Mouse (Mus musculus): ENCODE data around the gene Bcl11a. TPM values are rescaled to one million over a fixed set of nuclear protein-coding genes. Genes with fewer than 3 reads are reported as not detected.

The Bcl11a gene
- total RNA-seq, 2 experiments from 2014 or later = not detected

- intact Hi-C loops (cut with DNase I) = no loop called here
Measured at GRCm38 (mm10) chr11:24144159-24144946, 66.5 kb downstream of the Bcl11a start.

GRCm38 (mm10) chr11:24146034-24146433 is 68.2 kb downstream of the Bcl11a start:
- no peak for DNase-seq
- intact Hi-C loops (cut with DNase I) = no loop called here
- Histone ChIP-seq H3K4me3 (no peak overlapping the region), H3K27ac (no peak overlapping the region)
- no peak for TF ChIP-seq CTCF (IDR thresholded peaks at IDR 0.05)

More at GRCm38 (mm10) chr11:24144159-24144946, 66.5 kb downstream of the Bcl11a start:
- no peak for TF ChIP-seq CTCF (IDR thresholded peaks at IDR 0.05)
- H3K4me3 ChIP-seq = no peak overlapping the region
- no peak overlapping the region for H3K27ac ChIP-seq
- DNase-seq = no peak

- no peak for TF ChIP-seq CTCF (IDR thresholded peaks at IDR 0.05)
- Histone ChIP-seq H3K4me3 (no peak overlapping the region), H3K27ac (no peak overlapping the region)
- DNase-seq = no peak
- intact Hi-C loops (cut with DNase I) = no loop called here
Measured at GRCm38 (mm10) chr11:24146437-24146836, 68.6 kb downstream of the Bcl11a start.

- no peak for DNase-seq
- no peak for TF ChIP-seq CTCF (IDR thresholded peaks at IDR 0.05)
- Histone ChIP-seq H3K4me3 (no peak overlapping the region), H3K27ac (no peak overlapping the region)
- intact Hi-C loops (cut with DNase I) = no loop called here
Measured at GRCm38 (mm10) chr11:24147698-24148097, 69.8 kb downstream of the Bcl11a start.

- no peak for DNase-seq
- TF ChIP-seq CTCF (IDR thresholded peaks at IDR 0.05) = no peak
- Histone ChIP-seq H3K4me3 (no peak overlapping the region), H3K27ac (no peak overlapping the region)
- intact Hi-C loops (cut with DNase I) = no loop called here
Measured at GRCm38 (mm10) chr11:24148545-24148944, 70.7 kb downstream of the Bcl11a start.

- no peak overlapping the region for H3K4me3 ChIP-seq
- H3K27ac ChIP-seq = no peak overlapping the region
- no peak for TF ChIP-seq CTCF (IDR thresholded peaks at IDR 0.05)
- no peak for DNase-seq
- intact Hi-C loops (cut with DNase I) = no loop called here
Measured at GRCm38 (mm10) chr11:24149462-24150220, 71.8 kb downstream of the Bcl11a start.

GRCm38 (mm10) chr11:24152076-24152784 is 74.4 kb downstream of the Bcl11a start:
- Histone ChIP-seq H3K4me3 (no peak overlapping the region), H3K27ac (no peak overlapping the region)
- no peak for DNase-seq
- no peak for TF ChIP-seq CTCF (IDR thresholded peaks at IDR 0.05)
- intact Hi-C loops (cut with DNase I) = no loop called here

- H3K27ac ChIP-seq = no peak overlapping the region
- no peak overlapping the region for H3K4me3 ChIP-seq
- intact Hi-C loops (cut with DNase I) = no loop called here
- DNase-seq = no peak
- no peak for TF ChIP-seq CTCF (IDR thresholded peaks at IDR 0.05)
Measured at GRCm38 (mm10) chr11:24153049-24153448, 75.2 kb downstream of the Bcl11a start.

GRCm38 (mm10) chr11:24158026-24158425 is 80.2 kb downstream of the Bcl11a start:
- DNase-seq = no peak
- Histone ChIP-seq H3K27ac (no peak overlapping the region), H3K4me3 (no peak overlapping the region)
- no peak for TF ChIP-seq CTCF (IDR thresholded peaks at IDR 0.05)
- intact Hi-C loops (cut with DNase I) = no loop called here

GRCm38 (mm10) chr11:24159656-24160055 is 81.8 kb downstream of the Bcl11a start:
- TF ChIP-seq CTCF (IDR thresholded peaks at IDR 0.05) = no peak
- DNase-seq = no peak
- Histone ChIP-seq H3K4me3 (no peak overlapping the region), H3K27ac (no peak overlapping the region)
- intact Hi-C loops (cut with DNase I) = no loop called here

GRCm38 (mm10) chr11:24161458-24161857 is 83.6 kb downstream of the Bcl11a start:
- no peak for DNase-seq
- no peak overlapping the region for H3K27ac ChIP-seq
- no peak for TF ChIP-seq CTCF (IDR thresholded peaks at IDR 0.05)
- H3K4me3 ChIP-seq = no peak overlapping the region
- intact Hi-C loops (cut with DNase I) = no loop called here

GRCm38 (mm10) chr11:24162056-24162455 is 84.2 kb downstream of the Bcl11a start:
- intact Hi-C loops (cut with DNase I) = no loop called here
- no peak overlapping the region for H3K27ac ChIP-seq
- TF ChIP-seq CTCF (IDR thresholded peaks at IDR 0.05) = no peak
- no peak overlapping the region for H3K4me3 ChIP-seq
- no peak for DNase-seq

- intact Hi-C loops (cut with DNase I) = no loop called here
- no peak overlapping the region for H3K27ac ChIP-seq
- H3K4me3 ChIP-seq = no peak overlapping the region
- no peak for TF ChIP-seq CTCF (IDR thresholded peaks at IDR 0.05)
- DNase-seq = no peak
Measured at GRCm38 (mm10) chr11:24163072-24163471, 85.2 kb downstream of the Bcl11a start.
